Mouse (Mus musculus): ENCODE measurements at regions not wholly inside any gene's neighbourhood (a gene's known extent, or its start where the extent isn't known, plus 50 kb on each side); places are given as distances from the start of the nearest gene placed in this dataset.

- DNase-seq (ENCODE audit: low spot score) = no peak
These were observed 220.7 kb downstream of the Fam84b start for GRCm38 (mm10) chr15:60632789-60633456.

- no peak for DNase-seq (ENCODE audit: low spot score)
These were observed 222.7 kb downstream of the Fam84b start for GRCm38 (mm10) chr15:60630756-60631402.

DNA sequence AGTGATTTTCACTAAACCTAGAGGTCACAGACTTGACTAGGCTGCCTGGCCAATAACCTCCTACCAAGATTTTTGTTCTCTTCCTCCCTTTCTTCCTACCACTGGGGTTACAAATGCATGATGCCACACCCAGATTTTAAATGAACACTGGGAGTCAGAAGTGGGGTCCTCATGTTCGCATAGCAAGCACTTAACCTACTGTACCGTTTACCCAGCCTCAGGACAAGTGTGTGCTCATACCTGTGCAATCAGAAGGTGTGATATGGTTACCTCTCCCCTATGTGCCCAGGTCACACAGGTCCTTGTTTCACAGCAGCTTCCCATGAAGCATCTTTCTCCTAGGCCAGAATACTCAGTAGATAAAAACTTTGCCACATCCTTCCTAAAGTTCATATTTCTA, 234.8 kb downstream of the Fam84b start:
- no peak for DNase-seq (ENCODE audit: low spot score)

DNA sequence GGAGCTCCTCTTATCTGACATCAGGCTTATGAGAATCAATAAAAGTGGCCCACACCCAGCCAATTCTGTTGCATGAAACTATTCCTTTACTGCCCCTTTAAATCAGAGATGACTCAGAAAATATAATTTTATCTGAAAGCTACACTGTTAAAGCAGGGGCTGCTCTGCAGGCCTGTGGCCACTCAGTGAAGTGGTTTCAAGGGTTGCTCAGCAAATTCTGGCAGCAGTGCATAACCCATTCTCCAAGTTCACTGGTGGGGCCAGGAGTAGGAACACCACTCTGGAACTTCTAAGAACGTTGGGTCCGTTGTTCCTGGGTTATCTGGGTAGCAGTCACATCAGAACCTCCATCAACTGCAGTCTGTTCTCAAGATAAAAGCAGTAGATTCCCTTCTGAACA, 236.2 kb downstream of the Fam84b start:
- no peak for DNase-seq (ENCODE audit: low spot score)

GRCm38 (mm10) chr15:60601885-60602284, 251.7 kb downstream of the Fam84b start:
- DNase-seq (ENCODE audit: low spot score) = no peak

DNA sequence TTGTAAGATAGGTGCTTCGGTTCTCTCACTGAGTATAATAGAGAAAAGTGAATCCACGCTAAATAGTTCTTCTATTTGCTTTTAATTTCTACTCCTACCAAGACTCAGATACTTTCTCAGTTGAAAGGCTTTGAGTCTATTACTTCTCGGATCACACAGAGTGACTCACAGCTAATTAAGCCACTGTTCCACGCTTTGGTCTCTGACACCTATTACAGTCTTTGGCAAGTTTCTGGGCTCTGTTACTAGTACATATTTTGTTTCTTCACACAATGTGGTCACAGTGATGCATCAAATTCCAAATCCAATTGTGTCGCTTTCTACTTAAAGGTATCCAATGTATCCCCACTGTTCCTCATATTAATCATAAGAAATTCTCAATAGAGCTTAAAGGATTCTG, 276.5 kb downstream of the Fam84b start:
- no peak for DNase-seq (ENCODE audit: low spot score)

- no peak for DNase-seq (ENCODE audit: low spot score)
These were observed 287.3 kb downstream of the Fam84b start for GRCm38 (mm10) chr15:60566267-60566666.

DNA sequence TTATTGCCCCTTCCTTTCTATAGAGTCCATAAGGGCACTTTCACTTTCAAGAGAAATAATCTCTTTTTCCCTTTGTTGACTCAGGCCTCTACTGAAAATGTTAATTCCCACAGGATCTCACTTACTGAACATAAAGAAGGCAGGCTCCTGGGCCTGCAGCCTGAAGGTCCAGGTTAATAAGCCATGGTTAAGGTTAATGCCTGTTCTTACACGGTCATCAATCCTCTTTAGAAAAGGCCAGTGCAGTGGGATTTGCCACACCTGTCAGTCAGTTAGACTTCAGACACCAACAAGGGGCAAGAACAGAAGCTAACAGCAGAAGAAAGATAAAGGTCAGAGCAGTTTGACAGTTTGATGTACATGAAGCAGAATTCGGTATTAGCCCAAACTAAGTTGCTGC, 288.6 kb downstream of the Fam84b start:
- DNase-seq (ENCODE audit: low spot score) = no peak

DNA sequence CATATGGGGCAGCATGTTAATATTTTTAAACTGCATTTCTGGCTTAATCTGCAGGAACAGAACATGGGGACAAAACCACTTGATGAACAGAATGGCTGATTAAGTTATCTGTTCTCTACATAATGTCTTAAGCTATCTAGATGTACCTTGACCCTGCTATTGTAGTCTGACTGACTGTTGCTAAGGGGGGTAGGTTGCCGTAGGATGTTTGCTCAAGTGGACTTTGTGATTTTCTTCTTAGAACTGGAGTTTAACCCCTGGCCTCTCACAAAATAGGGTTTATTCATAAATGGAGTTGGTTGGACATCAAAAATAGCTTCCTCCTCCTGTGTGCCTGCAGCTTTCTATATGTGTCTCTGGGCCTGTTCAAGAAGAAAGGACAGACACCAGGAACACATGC, 292.9 kb downstream of the Fam84b start:
- DNase-seq (ENCODE audit: low spot score) = no peak

DNA sequence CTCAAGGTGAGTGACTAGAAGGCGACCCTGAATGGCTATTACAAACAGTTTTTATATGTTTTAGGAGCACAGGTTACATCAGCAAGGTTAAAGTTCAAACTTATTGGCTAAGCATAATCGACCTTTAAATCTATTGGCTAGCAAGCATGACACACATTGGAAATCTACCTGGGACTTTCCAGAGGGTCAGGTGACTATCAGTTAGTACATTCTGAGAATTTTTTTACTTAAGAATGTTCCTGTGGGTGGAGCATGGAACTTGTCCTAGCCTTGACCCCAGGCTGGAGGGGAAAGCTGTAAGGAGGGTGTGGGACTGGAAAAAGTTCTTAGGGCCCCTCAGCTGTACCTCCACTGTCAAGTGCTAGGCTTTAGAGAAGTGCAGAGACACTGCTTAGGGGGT, 297.9 kb downstream of the Fam84b start:
- no peak for DNase-seq (ENCODE audit: low spot score)

DNA sequence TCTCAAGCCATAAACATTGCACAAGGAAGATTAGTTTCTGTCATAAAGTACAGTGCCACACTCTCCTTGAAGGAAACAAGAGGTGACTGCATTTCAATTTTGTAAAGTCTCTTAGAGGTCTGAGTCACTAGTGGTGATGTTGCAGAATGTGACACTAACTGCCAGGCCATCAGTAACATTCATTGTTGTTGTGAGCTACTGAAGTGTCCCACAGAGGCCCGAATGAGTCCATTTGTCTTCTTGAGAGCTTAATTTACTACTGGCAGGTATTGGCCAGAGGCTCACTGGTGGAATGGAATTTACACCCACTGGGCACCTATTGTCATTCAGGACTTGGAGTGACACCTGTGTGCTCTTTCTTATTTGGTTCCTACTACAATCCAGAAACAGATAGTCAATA, 299.0 kb downstream of the Fam84b start:
- no peak for DNase-seq (ENCODE audit: low spot score)

DNA sequence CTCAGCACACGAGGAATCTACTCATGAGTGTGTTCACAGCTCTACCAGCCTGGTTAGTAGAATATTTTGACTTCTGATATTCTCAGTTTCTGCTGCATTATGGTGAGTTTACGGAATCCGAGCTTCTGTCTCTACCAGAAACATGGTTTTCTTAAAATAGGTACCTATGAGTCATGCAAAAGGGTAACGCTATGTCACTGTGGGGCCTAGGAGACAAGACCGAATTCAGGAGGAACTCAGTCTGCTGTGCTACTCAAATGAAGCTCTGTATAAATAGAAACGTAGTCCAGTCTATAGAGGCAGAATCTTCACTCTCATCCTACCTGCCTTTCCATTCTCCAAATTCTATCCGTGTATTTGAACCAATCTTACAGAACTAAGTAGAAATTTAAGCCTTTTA, 305.5 kb downstream of the Fam84b start:
- no peak for DNase-seq (ENCODE audit: low spot score)

DNA sequence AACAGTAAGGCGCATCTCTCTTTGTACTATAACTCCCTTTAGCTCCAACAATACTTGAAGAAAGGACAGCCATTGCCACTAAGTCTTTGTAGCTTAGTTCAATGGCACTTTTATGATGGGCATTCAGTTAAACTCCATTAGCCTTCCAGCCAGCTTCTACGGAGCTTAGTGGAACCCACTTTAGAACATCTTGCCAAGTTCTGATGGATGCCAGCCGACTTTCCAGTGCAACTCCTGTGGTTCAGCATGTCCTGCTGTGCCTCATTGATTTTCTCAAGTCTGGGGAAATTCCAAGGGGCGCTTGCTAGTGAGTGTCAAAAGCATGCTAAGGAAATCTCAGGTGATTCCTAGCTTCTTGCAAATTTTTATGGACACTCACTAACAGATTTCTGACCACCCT, 316.4 kb downstream of the Fam84b start:
- no peak for DNase-seq (ENCODE audit: low spot score)

- no peak for DNase-seq (ENCODE audit: low spot score)
These were observed 318.9 kb downstream of the Fam84b start for GRCm38 (mm10) chr15:60534701-60535100.

GRCm38 (mm10) chr15:60516810-60517209, 336.8 kb downstream of the Fam84b start:
- DNase-seq (ENCODE audit: low spot score) = no peak

DNA sequence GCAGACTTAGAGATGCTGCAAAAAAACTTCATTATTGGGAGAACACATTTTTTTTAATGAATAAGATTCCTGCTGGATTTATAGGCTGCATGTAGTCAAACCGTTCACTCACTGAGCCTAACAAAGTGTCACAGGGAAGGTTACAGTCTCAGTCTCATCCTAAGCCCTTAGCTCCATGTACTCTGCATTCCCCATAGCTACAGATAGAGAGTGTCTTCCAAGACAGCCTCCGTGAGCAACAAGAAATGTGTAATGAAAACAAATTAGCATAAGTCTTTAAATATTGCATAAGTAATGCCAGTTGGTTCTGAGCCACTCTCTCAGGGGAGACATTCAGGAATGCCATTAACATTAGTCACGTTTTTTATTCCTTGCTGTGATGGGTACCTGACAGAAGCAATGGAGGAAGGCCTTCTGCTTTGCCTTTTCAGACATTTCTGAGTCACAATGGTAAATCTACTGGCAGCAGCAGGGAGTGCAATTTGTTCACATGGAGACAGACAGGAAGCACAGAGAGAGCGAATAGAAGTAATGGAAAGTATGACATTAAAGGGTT, 376.7 kb downstream of the Fam84b start:
- no peak for DNase-seq (ENCODE audit: low spot score)

DNA sequence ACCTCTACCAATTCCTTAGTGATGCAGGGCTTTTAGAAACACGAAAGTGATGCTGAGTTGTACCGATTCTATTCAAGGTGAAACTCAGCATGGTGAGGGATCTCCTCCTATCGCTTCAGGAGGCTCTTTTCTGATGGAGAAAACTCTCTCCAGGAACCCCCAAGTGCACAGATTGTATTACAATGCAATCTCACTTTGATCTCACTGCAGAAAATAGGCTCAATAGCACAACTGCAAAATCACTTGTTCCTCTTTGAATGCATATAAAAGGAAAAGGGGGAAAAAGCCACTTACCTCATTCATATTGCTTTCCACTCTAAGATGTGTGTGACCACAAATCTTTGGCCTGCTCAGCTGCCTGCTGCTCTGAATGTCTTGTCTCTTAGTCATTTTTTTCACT, 378.5 kb downstream of the Fam84b start:
- no peak for DNase-seq (ENCODE audit: low spot score)

DNA sequence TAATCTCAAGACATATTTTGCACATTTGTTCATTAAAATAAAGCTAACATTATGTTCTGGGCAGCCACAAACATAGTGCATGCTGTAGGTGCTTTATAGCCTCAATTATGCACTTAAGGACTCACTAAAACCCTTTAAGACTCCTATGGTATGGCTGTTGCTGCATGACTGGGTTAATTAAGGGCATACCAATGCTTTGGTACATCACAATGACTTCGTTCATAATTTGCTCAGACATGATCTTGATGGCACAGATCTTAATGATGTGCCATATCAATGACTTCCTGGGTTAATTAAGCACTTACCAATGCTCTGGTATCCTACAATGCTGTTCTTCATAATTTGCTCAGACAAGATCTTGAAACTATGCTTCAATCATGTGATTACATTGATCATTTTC, 415.5 kb upstream of the 4933412E24Rik start:
- no peak for DNase-seq (ENCODE audit: low spot score)

GRCm38 (mm10) chr15:60419081-60419480, 402.7 kb upstream of the 4933412E24Rik start:
- no peak for DNase-seq (ENCODE audit: low spot score)

GRCm38 (mm10) chr15:60392267-60392666, 375.9 kb upstream of the 4933412E24Rik start:
- DNase-seq (ENCODE audit: low spot score) = no peak

DNA sequence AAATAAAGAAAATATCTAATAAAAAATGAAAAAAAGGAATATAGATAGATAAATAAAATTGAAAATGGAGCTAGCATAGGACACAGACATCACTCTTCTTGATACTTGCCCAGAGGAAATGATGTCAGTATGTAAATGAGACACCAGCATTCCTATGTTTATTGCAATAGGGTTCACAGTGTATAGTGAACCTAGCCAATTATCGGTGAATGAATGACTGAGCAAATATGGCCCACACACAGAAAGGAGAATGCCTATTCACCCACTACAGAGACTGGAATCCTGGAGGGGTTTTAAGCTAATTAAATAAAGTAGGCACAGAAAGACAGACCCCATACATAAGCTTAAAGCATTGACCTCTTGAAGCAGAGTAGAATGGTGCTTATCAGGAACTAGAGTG, 373.9 kb upstream of the 4933412E24Rik start:
- DNase-seq (ENCODE audit: low spot score) = no peak

DNA sequence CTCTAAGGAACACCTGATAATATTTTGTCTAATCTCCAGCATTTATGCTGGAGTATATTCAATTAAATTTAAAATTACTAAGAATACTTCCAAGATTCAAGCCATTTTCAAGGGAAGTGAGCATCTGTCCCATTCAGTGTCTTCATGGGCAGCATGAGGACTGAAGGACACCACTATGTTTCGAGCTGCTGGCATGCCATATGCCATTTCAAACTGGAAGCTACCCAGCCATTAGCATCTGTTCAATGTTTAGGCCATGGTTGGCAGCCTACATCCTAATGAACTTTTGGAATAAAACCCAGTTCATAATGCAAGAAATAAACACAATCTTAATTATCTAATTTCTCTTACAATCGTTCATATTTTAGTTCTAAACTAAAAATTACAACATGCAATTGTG, 371.5 kb upstream of the 4933412E24Rik start:
- no peak for DNase-seq (ENCODE audit: low spot score)
